Mouse (Mus musculus) midbrain, embryonic 11.5 days (tissue): ENCODE measurements around the gene Amotl1. TPM values are rescaled to one million over a fixed set of nuclear protein-coding genes. Genes with fewer than 3 reads are reported as not detected.

ENCODE experiments used
- ATAC-seq: fragments of 200-750 bp; cut with Nextera tagmentation; 2 replicates; pipeline ENCODE4 v1.8.0; 2017; ENCODE audit warnings: moderate TSS enrichment, moderate library complexity; ENCODE audit not compliant: low FRiP score
- DNase-seq: peaks from one replicate; pipeline ENCODE4 v3.0.0; 2015; ENCODE audit warnings: low spot score; ENCODE audit errors: missing footprints
- H3K27ac ChIP-seq: fragments of 300-500 bp; sonication (generic); 2 replicates; pipeline ENCODE4 v1.5.1; 2014; ENCODE audit warnings: low read depth, low read length
- H3K27me3 ChIP-seq: fragments of 300-500 bp; sonication (generic); 2 replicates; pipeline ENCODE4 v1.6.1; 2014; ENCODE audit warnings: mild to moderate bottlenecking, low read length, moderate library complexity, mixed read lengths; ENCODE audit not compliant: control insufficient read depth, insufficient read depth
- H3K36me3 ChIP-seq: fragments of 300-500 bp; sonication (generic); 2 replicates; pipeline ENCODE4 v1.6.1; 2014; ENCODE audit warnings: mild to moderate bottlenecking, low read length, moderate library complexity, mixed read lengths; ENCODE audit not compliant: control insufficient read depth, insufficient read depth
- H3K4me1 ChIP-seq: fragments of 300-500 bp; sonication (generic); 2 replicates; pipeline ENCODE4 v1.6.1; 2014; ENCODE audit warnings: low read length; ENCODE audit not compliant: control insufficient read depth, insufficient read depth
- H3K4me2 ChIP-seq: fragments of 300-500 bp; sonication (generic); 2 replicates; pipeline ENCODE4 v1.6.1; 2014; ENCODE audit warnings: mild to moderate bottlenecking, moderate library complexity
- H3K4me3 ChIP-seq: fragments of 300-500 bp; sonication (generic); 2 replicates; pipeline ENCODE4 v1.5.1; 2014; ENCODE audit warnings: low read depth, low read length
- H3K9ac ChIP-seq: fragments of 300-500 bp; sonication (generic); 2 replicates; pipeline ENCODE4 v1.6.1; 2014; ENCODE audit warnings: low read length
- H3K9me3 ChIP-seq: fragments of 300-500 bp; sonication (generic); 2 replicates; pipeline ENCODE4 v1.6.1; 2016; ENCODE audit warnings: low read length; ENCODE audit not compliant: control insufficient read depth
- WGBS: fragments of 180-500 bp; shearing (Covaris S2); extraction: QIAGEN DNeasy Blood & Tissue Kit; methylation state at CpG from one replicate; pipeline ENCODE4 v1.1.7; 2014; 5-methylcytosine and 5-hydroxymethylcytosine counted together
- polyA plus RNA-seq: library from polyadenylated mRNA; unstranded; fragments of >200 nt; fragmentation: Nextera tagmentation; extraction: Ambion mirVana; gene quantifications from 2 replicates; pipeline ENCODE4 v1.2.1, GENCODE M21; 2014

Amotl1 gene
- polyA plus RNA-seq, 1 experiment from 2014 or later, result 15.2 TPM

DNA sequence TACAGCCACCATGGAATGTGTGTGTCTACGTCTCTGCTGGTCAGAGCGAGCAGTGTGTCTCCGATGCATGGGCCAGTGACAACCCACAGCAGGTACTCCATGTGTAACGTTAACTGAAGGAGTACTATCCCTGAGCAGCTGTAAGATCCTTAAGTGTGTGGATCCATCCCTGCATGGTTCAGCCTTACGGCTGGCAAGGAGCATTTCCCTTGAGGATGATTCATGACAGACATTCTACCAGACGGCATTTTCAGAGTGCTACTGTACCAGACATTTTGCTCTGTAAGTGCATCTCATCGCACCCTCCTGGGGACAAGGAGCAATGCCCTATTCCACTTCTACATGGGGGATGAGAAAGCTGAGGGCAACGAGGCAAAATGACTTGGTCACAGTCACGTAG, 84.9 kb downstream of the Amotl1 start:
- Histone ChIP-seq H3K4me3 (no peak overlapping the region), H3K4me2 (no peak overlapping the region), H3K27me3 (no peaks in the 10 kb centered on the region), H3K9ac (no peak overlapping the region), H3K4me1 (no peaks in the 10 kb centered on the region; the same call in 1 of the 2 replicates), H3K27ac (no peak overlapping the region), H3K36me3 (peaks cover 25% of the 10 kb centered on the region; the same call in 1 of the 2 replicates), H3K9me3 (no peaks in the 10 kb centered on the region)
- ATAC-seq (no peak), DNase-seq (peak; percentile 44)
- WGBS, result 92% methylated on average over 9 of the region's 9 CpGs

DNA sequence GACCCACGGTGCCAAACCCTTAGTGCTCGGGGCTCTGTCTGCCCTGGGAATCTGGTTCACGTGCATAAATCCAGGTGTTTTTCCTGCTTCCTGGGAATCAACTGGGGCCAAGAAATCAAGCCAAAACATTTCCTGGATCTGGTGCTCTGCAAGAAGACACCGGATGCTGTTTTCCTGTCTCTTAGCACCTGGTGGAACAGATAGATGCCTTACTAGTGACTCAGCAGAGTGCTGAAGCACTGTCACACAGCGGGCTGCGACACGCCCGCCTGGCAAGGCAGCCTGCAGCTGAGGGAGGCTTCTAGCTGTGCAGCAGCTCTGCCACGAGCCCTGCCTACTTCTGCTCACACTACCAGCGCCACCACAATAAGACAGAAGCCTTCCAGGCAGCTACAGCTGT, 85.4 kb downstream of the Amotl1 start:
- 86% methylated on average over 10 of the region's 10 CpGs for WGBS

DNA sequence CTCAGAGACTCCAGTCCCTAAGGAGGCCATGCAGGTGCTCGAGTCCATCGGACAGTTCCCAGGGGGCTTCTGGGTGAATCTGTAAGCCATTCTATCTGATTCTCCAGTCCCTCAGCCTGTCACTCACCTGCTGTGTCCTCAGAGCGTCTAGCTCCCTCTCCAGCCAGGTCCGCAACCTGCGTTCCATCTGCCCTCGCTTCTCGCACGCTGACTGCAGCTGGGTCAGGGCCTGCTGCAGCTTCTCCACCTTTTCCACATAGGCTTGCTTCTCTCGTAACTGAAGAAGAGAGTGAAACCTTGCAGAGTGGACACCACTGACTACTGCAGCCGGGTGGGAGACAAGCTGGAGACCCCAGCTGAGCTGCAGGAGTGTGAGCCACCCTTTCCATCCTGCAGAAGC, 86.5 kb downstream of the Amotl1 start:
- no peak for ATAC-seq
- peak; percentile 60 for DNase-seq
- Histone ChIP-seq H3K4me1 (no peaks in the 10 kb centered on the region; the same call in 1 of the 2 replicates), H3K27me3 (no peaks in the 10 kb centered on the region), H3K4me3 (no peak overlapping the region), H3K9me3 (no peaks in the 10 kb centered on the region), H3K36me3 (peaks cover 17% of the 10 kb centered on the region; the same call in 1 of the 2 replicates), H3K27ac (no peak overlapping the region), H3K9ac (no peak overlapping the region), H3K4me2 (no peak overlapping the region)
- WGBS, result 94% methylated on average over 10 of the region's 10 CpGs

More for the DNA sequence above, 85.4 kb downstream of the Amotl1 start:
- Histone ChIP-seq H3K27ac (no peak overlapping the region), H3K27me3 (no peaks in the 10 kb centered on the region), H3K36me3 (peaks cover 22% of the 10 kb centered on the region; the same call in 1 of the 2 replicates), H3K4me2 (no peak overlapping the region), H3K4me1 (no peaks in the 10 kb centered on the region; the same call in 1 of the 2 replicates), H3K9me3 (no peaks in the 10 kb centered on the region), H3K9ac (no peak overlapping the region), H3K4me3 (no peak overlapping the region)
- no peak for ATAC-seq
- DNase-seq, result no peak

DNA sequence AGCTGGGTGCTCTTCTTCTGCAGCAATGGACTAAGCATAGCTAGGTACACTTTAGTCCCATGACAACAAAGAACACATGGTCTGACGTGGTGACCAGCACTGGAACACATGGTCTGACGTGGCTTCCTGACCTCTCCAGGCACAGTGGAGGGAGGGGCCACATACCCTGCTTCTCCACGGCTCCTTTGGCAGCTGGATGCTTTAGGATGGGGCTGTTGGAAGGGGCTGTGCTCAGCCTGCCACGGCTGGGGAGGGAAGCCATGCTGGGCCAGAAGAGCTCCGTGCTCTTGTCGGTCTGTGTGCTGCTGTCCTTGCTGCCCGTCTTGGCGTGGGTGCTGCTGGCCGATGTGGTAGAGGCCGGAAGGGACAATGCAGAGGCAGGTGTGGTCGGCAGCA, 96.5 kb downstream of the Amotl1 start:
- Histone ChIP-seq H3K4me2 (no peak overlapping the region), H3K4me3 (no peak overlapping the region), H3K9ac (no peak overlapping the region), H3K4me1 (no peaks in the 10 kb centered on the region), H3K36me3 (peaks cover 14% of the 10 kb centered on the region), H3K27me3 (no peaks in the 10 kb centered on the region), H3K9me3 (no peaks in the 10 kb centered on the region), H3K27ac (no peak overlapping the region)
- 87% methylated on average over 11 of the region's 11 CpGs for WGBS
- DNase-seq, result no peak
- no peak for ATAC-seq

DNA sequence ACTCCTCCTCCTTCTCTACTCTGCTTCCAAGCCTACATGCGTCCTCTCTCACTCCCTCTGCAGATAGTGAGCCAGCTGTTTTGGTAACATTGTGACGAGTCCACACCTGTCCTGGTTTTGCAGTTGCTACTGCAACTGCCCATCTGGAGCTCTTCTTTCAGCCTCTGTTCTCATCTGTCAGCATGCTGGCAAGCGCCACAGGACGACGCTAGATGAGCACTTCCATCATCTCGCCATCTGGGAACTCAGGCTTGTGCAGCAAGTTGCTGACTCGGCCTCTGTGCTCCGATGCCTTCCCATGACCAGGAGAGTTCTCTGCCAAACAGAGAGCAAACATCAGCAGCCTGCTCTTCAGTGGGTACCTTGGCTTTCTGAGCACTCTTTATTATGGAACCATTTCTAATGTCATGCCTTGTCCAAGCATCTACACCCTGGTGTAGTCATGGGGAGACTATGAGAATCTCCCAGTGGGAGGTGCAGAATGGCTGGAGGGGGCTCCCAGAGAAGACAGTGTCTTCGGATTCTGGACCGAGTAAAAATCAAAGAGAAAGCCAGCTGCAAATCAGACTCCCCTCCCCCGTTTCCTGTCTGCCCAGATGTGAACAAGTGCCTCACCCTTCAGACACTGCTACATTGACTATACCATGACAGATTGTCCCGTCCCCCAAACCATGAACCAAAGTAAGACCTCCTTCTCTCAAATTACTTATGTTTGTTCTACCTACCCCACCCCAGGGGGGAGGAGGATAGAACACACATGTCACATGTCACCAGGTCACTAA, 97.1 kb downstream of the Amotl1 start:
- Histone ChIP-seq H3K36me3 (peaks cover 14% of the 10 kb centered on the region), H3K9me3 (no peaks in the 10 kb centered on the region), H3K4me3 (no peak overlapping the region), H3K4me2 (no peak overlapping the region), H3K4me1 (no peaks in the 10 kb centered on the region), H3K27ac (no peak overlapping the region), H3K27me3 (no peaks in the 10 kb centered on the region), H3K9ac (no peak overlapping the region)
- 84% methylated on average over 12 of the region's 12 CpGs for WGBS
- ATAC-seq (no peak), DNase-seq (no peak)

DNA sequence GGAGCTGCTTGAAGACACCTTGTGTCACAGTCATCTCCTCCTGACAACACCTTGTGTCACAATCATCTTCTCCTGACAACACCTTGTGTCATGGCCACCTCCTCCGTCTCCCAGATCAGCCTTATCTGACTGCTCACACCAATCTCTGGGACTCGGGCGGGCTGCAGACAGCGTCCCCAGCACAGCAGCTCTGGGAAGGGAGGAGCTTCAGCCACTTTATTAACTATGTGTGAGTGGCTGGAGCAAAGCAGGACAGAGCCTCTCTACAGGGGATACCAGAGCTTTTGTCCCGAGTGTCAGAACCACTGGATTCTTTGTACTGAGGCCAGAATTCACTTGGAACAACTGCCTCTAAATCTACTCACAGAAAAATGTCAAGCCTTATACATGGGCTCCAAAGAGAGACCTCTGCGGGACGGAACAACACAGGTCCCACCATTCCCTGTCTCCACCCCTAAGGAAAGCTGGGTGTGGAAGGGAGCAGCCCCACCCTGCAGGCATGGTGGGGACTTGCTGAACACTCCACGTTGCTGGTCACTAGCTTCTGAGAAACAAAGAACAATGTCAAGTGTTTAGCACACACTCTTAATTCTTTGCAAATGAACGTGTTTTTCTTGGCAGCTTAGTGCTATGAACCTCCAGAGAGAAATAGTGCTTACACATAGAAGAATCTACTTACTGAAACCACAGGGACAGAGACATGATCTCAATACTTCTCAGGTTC, 100.7 kb downstream of the Amotl1 start:
- ATAC-seq, result no peak
- H3K4me3 ChIP-seq, result no peak overlapping the region
- H3K4me2 ChIP-seq, result no peak overlapping the region
- no peak for DNase-seq
- H3K9me3 ChIP-seq, result no peaks in the 10 kb centered on the region
- no peaks in the 10 kb centered on the region for H3K27me3 ChIP-seq
- WGBS, result 68% methylated on average over 9 of the region's 9 CpGs
- peaks cover 7% of the 10 kb centered on the region for H3K36me3 ChIP-seq
- no peaks in the 10 kb centered on the region for H3K4me1 ChIP-seq
- H3K9ac ChIP-seq, result no peak overlapping the region
- H3K27ac ChIP-seq, result no peak overlapping the region

DNA sequence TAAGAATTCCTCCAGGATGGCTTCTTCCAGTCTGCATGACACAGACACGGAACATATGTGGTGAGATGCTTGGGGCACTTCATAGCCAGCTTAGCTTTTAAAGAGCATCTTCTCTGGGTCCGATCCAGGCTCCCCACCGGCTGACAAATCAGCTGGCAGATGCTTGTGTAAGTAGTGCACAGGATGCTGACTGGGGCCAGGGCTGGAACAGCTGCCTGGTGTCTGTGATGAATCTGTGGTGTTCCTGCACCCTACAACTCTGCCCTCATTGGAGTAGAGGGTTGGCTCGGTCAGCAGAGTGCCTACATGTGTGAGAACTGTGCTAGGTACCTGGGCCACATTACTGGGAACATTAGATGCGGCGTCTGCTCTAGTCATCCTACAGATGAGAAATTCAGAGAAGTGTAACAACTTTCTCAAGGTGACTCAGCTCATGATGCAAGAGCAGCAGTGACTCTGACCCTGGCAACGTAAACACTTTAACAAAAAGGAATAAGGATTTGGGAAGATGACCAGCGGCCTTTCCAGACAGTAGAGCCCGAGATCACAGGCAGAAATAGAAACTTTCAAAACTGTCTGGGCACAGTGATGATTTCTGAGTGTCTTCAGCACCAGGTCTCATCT, 109.9 kb downstream of the Amotl1 start:
- H3K9ac ChIP-seq, result no peak overlapping the region
- ATAC-seq, result no peak
- H3K4me2 ChIP-seq, result no peak overlapping the region
- peaks cover 7% of the 10 kb centered on the region for H3K4me1 ChIP-seq
- WGBS, result 86% methylated on average over 9 of the region's 9 CpGs
- DNase-seq, result no peak
- no peaks in the 10 kb centered on the region for H3K36me3 ChIP-seq
- H3K27ac ChIP-seq, result no peak overlapping the region
- H3K4me3 ChIP-seq, result no peak overlapping the region
- no peaks in the 10 kb centered on the region for H3K9me3 ChIP-seq
- no peaks in the 10 kb centered on the region for H3K27me3 ChIP-seq

DNA sequence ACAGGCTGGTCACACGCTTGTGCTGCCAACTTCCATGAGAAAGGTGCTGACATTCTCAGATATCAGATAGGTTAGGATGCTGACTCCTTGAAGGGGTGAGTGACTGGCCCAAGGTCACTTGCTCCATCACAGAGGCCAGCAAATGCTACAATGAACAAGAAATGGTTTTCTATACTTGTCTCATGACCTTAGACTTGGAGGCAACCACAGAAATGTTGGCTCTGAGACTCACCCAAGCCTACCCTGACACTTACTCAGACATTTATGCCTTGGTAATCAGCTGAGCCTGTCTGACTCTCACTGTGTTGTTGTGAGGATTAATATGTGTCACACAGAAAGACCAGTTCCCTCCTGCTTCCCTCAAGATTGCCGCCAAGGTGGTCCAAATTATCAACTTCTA, 111.2 kb downstream of the Amotl1 start:
- no peak for ATAC-seq
- WGBS, result 87% methylated on average over 2 of the region's 2 CpGs

DNA sequence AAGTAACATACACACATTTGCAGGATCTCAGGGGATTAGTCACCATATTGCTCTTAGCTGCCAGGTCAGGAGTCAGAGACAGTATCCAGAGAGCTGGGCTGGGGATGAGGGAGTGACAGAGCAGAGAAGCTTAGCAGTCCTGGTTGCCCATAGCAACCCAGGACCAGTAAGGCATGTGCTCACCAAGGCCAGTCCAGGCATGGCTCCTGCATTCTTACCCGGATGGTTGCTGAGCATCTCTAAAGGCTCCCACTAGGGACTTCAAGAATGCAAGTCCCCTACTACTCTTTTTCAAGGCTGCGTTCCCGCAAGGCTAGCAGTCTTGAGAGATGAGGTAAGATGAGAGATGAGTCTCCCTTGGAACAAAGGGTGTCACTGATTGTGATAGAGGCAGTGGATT, 112.6 kb downstream of the Amotl1 start:
- H3K4me3 ChIP-seq, result no peak overlapping the region
- H3K9me3 ChIP-seq, result no peaks in the 10 kb centered on the region
- no peaks in the 10 kb centered on the region for H3K36me3 ChIP-seq
- H3K27me3 ChIP-seq, result no peaks in the 10 kb centered on the region
- no peak overlapping the region for H3K4me2 ChIP-seq
- WGBS, result 25% methylated on average over 3 of the region's 3 CpGs
- peaks cover 7% of the 10 kb centered on the region for H3K4me1 ChIP-seq
- no peak overlapping the region for H3K9ac ChIP-seq
- ATAC-seq (peak; percentile 95), DNase-seq (peak; percentile 84)
- H3K27ac ChIP-seq, result no peak overlapping the region

More for the DNA sequence above, 111.2 kb downstream of the Amotl1 start:
- Histone ChIP-seq H3K27me3 (no peaks in the 10 kb centered on the region), H3K4me1 (peaks cover 7% of the 10 kb centered on the region), H3K9ac (no peak overlapping the region), H3K4me3 (no peak overlapping the region), H3K9me3 (no peaks in the 10 kb centered on the region), H3K36me3 (no peaks in the 10 kb centered on the region), H3K27ac (no peak overlapping the region), H3K4me2 (no peak overlapping the region)
- no peak for DNase-seq
